Mouse (Mus musculus) neural tube, embryonic 11.5 days (tissue): ENCODE results near the gene Jdp2. TPM values are rescaled to one million over a fixed set of nuclear protein-coding genes. Genes with fewer than 3 reads are reported as not detected.

Experiments used
- ATAC-seq: fragments of 200-750 bp; cut with Nextera tagmentation; 2 replicates; pipeline ENCODE4 v1.8.0; 2017; ENCODE audit warnings: moderate number of reproducible peaks, mild to moderate bottlenecking, moderate TSS enrichment, moderate library complexity; ENCODE audit not compliant: insufficient read depth, low FRiP score, low TSS enrichment
- DNase-seq: peaks from one replicate; pipeline ENCODE4 v3.0.0-alpha.2; 2015; ENCODE audit warnings: low spot score
- H3K27ac ChIP-seq: fragments of 300-500 bp; sonication (generic); 2 replicates; pipeline ENCODE4 v1.5.1; 2014; ENCODE audit warnings: low read depth, mild to moderate bottlenecking, low read length
- H3K27me3 ChIP-seq: fragments of 300-500 bp; sonication (generic); 2 replicates; pipeline ENCODE4 v1.6.1; 2014; ENCODE audit warnings: mild to moderate bottlenecking, low read length, mixed read lengths; ENCODE audit not compliant: control insufficient read depth, insufficient read depth
- H3K36me3 ChIP-seq: fragments of 300-500 bp; sonication (generic); 2 replicates; pipeline ENCODE4 v1.6.1; 2014; ENCODE audit warnings: mild to moderate bottlenecking, low read length, moderate library complexity, mixed read lengths; ENCODE audit not compliant: control insufficient read depth, insufficient read depth
- H3K4me1 ChIP-seq: fragments of 300-500 bp; sonication (generic); 2 replicates; pipeline ENCODE4 v1.6.1; 2014; ENCODE audit warnings: low read length, mixed read lengths; ENCODE audit not compliant: control insufficient read depth, insufficient read depth
- H3K4me2 ChIP-seq: fragments of 300-500 bp; sonication (generic); 2 replicates; pipeline ENCODE4 v1.6.1; 2014; ENCODE audit warnings: low read depth, mild to moderate bottlenecking, moderate library complexity
- H3K4me3 ChIP-seq: fragments of 300-500 bp; sonication (generic); 2 replicates; pipeline ENCODE4 v1.5.1; 2014; ENCODE audit warnings: low read depth, low read length
- H3K9ac ChIP-seq: fragments of 300-500 bp; sonication (generic); 2 replicates; pipeline ENCODE4 v1.6.1; 2014; ENCODE audit warnings: mild to moderate bottlenecking, low read length
- H3K9me3 ChIP-seq: fragments of 300-500 bp; sonication (generic); 2 replicates; pipeline ENCODE4 v1.6.1; 2016; ENCODE audit warnings: low read length; ENCODE audit not compliant: control insufficient read depth
- WGBS: fragments of 180-500 bp; shearing (Covaris S2); extraction: QIAGEN DNeasy Blood & Tissue Kit; methylation state at CpG from one replicate; pipeline ENCODE4 v1.1.7; 2014; 5-methylcytosine and 5-hydroxymethylcytosine counted together
- polyA plus RNA-seq: library from polyadenylated mRNA; unstranded; fragments of >200 nt; fragmentation: Nextera tagmentation; extraction: Ambion mirVana; gene quantifications from 2 replicates; pipeline ENCODE4 v1.2.1, GENCODE M21; 2014

Gene Jdp2
- polyA plus RNA-seq, 1 experiment from 2014 or later: 0.69 TPM

GRCm38 (mm10) chr12:85673914-85674313 is 75.1 kb downstream of the Jdp2 start:
- no peak for DNase-seq
- H3K9ac ChIP-seq: no peak overlapping the region
- ATAC-seq: no peak
- no peaks in the 10 kb centered on the region for H3K36me3 ChIP-seq
- H3K27ac ChIP-seq: no peak overlapping the region
- no peaks in the 10 kb centered on the region for H3K9me3 ChIP-seq
- H3K27me3 ChIP-seq: no peaks in the 10 kb centered on the region
- H3K4me3 ChIP-seq: no peak overlapping the region
- WGBS: 94% methylated on average over 8 of the region's 8 CpGs
- H3K4me2 ChIP-seq: no peak overlapping the region
- H3K4me1 ChIP-seq: no peaks in the 10 kb centered on the region

- Histone ChIP-seq H3K4me1 (no peaks in the 10 kb centered on the region), H3K27me3 (no peaks in the 10 kb centered on the region), H3K36me3 (no peaks in the 10 kb centered on the region), H3K4me2 (no peak overlapping the region), H3K4me3 (no peak overlapping the region), H3K9ac (no peak overlapping the region), H3K27ac (no peak overlapping the region), H3K9me3 (no peaks in the 10 kb centered on the region)
- ATAC-seq (no peak), DNase-seq (no peak)
- 83% methylated on average over 5 of the region's 5 CpGs for WGBS
Measured at GRCm38 (mm10) chr12:85679117-85679516, 80.3 kb downstream of the Jdp2 start.

GRCm38 (mm10) chr12:85679808-85680207 is 81.0 kb downstream of the Jdp2 start:
- Histone ChIP-seq H3K4me1 (no peaks in the 10 kb centered on the region), H3K27me3 (no peaks in the 10 kb centered on the region), H3K9ac (no peak overlapping the region), H3K27ac (no peak overlapping the region), H3K4me2 (no peak overlapping the region), H3K36me3 (no peaks in the 10 kb centered on the region), H3K9me3 (no peaks in the 10 kb centered on the region), H3K4me3 (no peak overlapping the region)
- DNase-seq (no peak), ATAC-seq (no peak)
- 78% methylated on average over 2 of the region's 2 CpGs for WGBS

GRCm38 (mm10) chr12:85682328-85682727 is 83.5 kb downstream of the Jdp2 start:
- Histone ChIP-seq H3K27ac (no peak overlapping the region), H3K27me3 (no peaks in the 10 kb centered on the region), H3K4me2 (no peak overlapping the region), H3K36me3 (no peaks in the 10 kb centered on the region), H3K9ac (no peak overlapping the region), H3K9me3 (no peaks in the 10 kb centered on the region), H3K4me1 (no peaks in the 10 kb centered on the region), H3K4me3 (no peak overlapping the region)
- DNase-seq: no peak
- no peak for ATAC-seq
- WGBS: 38% methylated on average over 2 of the region's 2 CpGs

- H3K4me1 ChIP-seq: no peaks in the 10 kb centered on the region
- no peak overlapping the region for H3K4me2 ChIP-seq
- no peak overlapping the region for H3K9ac ChIP-seq
- H3K36me3 ChIP-seq: no peaks in the 10 kb centered on the region
- H3K9me3 ChIP-seq: no peaks in the 10 kb centered on the region
- 87% methylated on average over 16 of the region's 16 CpGs for WGBS
- no peaks in the 10 kb centered on the region for H3K27me3 ChIP-seq
- DNase-seq: no peak
- H3K27ac ChIP-seq: no peak overlapping the region
- H3K4me3 ChIP-seq: no peak overlapping the region
- no peak for ATAC-seq
Measured at GRCm38 (mm10) chr12:85684411-85685275, 85.8 kb downstream of the Jdp2 start.

GRCm38 (mm10) chr12:85686466-85687216 is 87.8 kb downstream of the Jdp2 start, which contains the start of gene Batf:
Gene Batf, plus strand, starts transcription at chr12:85686669.
- Histone ChIP-seq H3K4me1 (no peaks in the 10 kb centered on the region), H3K9ac (no peak within 1 kb of the TSS), H3K36me3 (no peaks in the 10 kb centered on the region), H3K27me3 (no peaks in the 10 kb centered on the region), H3K9me3 (no peaks in the 10 kb centered on the region), H3K4me2 (no peak within 1 kb of the TSS), H3K4me3 (no peak within 1 kb of the TSS), H3K27ac (no peak within 1 kb of the TSS)
- ATAC-seq (no peak), DNase-seq (no peak)
- 53% methylated on average over 20 of the region's 22 CpGs for WGBS

GRCm38 (mm10) chr12:85687217-85687533 is 88.3 kb downstream of the Jdp2 start:
- no peak for ATAC-seq
- Histone ChIP-seq H3K9ac (no peak overlapping the region), H3K4me3 (no peak overlapping the region), H3K27ac (no peak overlapping the region), H3K4me1 (no peaks in the 10 kb centered on the region), H3K27me3 (no peaks in the 10 kb centered on the region), H3K36me3 (no peaks in the 10 kb centered on the region), H3K4me2 (no peak overlapping the region), H3K9me3 (no peaks in the 10 kb centered on the region)
- DNase-seq: no peak
- 73% methylated on average over 7 of the region's 7 CpGs for WGBS

GRCm38 (mm10) chr12:85687846-85688245 is 89.0 kb downstream of the Jdp2 start:
- no peaks in the 10 kb centered on the region for H3K27me3 ChIP-seq
- no peak for ATAC-seq

More at GRCm38 (mm10) chr12:85687846-85688245, 89.0 kb downstream of the Jdp2 start:
- Histone ChIP-seq H3K4me2 (no peak overlapping the region), H3K4me3 (no peak overlapping the region), H3K9ac (no peak overlapping the region), H3K27ac (no peak overlapping the region), H3K9me3 (no peaks in the 10 kb centered on the region), H3K36me3 (no peaks in the 10 kb centered on the region), H3K4me1 (no peaks in the 10 kb centered on the region)
- DNase-seq: no peak
- 69% methylated on average over 6 of the region's 6 CpGs for WGBS
